Mouse (Mus musculus) ES-CJ7 (cell line): Measurements from ENCODE around the gene Tiam2.

Experiments used
- DNase-seq: peaks from one replicate; pipeline ENCODE4 v3.0.0; 2011; ENCODE audit warnings: low read depth, low spot score

Tiam2 gene

DNA sequence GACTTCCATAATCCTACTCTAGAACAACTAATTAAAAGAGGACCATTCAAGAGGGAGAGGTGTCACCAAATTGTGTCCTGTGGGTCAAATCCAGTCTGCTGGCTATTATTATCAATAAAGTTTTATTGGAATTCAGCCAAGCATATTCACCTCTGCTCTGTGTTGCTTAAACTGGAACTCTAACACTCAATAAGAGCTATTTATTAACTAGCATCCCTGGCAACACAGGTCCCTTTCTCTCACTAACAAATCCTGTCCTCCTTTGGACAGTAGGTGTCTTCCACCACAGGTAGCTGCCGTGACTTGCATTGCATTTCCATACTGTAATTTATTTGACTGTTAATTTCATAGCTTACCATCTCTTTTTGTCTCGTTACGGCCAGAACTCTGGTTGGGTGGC lies 169.7 kb downstream of the Tiam2 start:
- DNase-seq = no peak

DNA sequence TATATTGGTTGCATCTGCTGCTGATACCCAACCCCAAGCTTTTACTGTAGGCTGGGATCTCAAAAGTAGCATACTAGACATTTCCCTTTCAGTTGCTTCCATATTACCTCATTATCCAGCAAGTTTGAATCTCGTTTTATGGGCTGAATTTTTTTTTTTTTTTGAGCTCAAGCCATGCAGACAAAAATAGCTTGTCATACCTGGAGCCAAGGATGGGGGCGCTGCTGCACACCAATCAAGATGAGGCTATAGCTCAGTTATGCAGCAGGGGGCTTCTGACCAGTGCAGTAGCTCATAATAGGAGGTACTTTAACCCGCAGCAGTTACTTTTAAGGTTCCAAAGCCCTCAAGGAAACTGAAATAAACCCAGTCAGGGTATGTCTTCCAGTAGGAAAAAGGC lies 171.7 kb downstream of the Tiam2 start:
- DNase-seq = peak; percentile 77

DNA sequence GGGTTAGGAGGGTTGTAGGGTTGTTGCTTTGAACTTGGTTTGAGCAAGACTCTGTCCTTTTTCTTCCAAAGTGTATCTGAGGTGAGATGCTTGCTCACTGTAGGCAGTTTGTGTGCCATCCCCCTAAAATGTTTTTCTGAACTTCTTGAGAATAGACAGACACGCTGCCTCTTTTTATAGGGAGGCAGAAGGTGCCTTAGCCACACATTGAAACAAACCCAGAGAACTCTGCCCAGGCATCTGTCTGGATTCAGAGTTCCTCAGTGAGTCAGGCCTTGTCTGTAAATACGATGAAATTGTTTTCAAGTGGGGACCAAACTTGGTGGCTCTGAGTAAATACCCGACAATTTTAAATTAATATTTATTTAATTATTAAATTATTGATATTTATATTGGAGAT lies 172.2 kb downstream of the Tiam2 start:
- DNase-seq = no peak

DNA sequence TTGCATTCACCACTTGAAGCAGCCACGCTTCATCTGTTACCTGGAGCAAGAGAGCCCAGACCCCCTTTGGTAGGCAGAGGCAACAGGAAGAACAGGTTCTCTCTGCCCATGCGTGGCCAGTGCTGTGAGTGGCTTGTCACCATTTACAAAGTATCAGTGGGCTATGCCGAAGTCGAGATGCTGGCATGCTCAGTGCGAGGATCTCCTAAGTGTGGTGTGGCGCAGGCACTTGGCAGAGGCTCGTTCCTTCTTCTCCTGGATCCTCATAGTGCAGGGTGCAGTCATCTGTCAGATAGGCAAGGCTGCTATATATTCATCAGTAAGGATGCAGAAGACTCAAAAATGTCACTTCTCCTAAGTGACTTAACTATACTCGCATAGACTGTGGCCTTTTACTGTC lies 173.1 kb downstream of the Tiam2 start:
- DNase-seq = no peak

DNA sequence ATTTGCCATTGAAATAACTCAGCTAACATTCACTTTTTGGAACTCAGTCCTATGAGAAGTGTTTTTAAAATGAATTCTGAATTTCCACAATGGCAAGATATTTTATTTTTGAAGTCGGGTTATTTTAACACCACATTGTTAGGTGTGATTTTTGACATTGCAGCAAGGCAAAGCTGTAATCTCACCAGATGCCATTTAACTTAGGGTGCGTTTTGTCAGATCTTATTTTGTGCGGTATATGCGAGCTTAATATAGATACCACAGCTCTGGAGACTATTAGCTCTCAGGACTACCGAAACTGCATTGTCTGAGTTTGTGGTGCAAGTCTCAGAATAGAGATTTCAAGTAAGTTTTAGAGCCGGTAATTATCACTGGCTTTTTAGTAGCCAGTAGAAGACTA lies 173.7 kb downstream of the Tiam2 start:
- DNase-seq = no peak

DNA sequence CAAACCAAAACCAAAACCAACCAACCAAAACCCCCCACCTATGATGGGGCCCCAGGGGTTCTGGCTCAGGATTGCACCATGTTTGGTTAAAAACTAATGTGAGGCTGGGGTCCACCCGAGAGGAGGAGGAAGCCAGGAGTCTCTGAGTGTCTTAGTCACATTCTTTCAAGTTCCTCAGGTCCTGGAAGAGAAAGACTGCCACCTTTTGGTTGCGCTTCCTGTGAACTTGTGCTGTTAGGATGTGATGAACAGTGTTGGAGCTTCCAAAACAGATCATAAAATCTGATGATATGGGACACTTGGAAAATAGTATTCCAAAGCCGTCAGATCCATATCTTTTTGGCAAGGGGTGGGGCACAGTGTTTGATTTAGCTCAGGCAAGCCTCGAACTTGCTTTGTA lies 174.6 kb downstream of the Tiam2 start:
- peak; percentile 11 for DNase-seq

DNA sequence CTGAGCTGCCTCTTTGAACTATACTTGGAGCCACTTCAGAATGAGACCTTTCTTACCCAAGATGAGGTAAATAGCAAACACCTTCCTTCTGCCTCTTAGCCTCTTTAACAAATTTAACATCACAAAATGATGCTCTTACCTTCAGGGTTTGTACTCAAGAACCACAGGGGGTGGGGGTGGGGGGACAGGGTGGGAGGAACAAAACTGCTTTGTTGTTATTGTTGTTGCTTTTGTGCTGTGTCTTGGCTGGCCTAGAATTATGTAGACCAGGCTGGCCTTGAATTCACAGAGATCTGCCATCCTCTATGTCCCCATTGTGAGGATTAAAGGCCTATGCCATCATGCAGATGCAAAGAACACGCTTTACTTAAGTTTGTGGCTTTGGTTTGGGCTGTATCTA lies 179.3 kb downstream of the Tiam2 start:
- DNase-seq = peak; percentile 46

DNA sequence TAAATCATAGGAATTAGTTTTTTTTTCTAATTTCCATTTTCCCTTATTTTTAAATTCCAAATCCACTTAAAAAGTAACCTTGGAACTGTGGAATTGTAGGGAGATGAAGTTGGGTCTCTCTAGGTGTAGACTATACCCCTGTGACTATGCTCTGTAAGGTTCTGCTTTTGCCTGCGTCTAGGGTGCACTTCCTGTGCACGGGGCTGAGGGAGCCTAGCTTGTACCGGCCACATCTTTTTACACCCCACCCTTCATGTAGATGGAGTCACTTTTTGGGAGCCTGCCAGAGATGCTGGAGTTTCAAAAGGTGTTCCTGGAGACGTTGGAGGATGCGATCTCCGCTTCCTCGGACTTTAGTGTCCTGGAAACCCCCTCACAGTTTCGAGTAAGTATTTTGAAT lies 180.1 kb downstream of the Tiam2 start:
- DNase-seq = no peak

DNA sequence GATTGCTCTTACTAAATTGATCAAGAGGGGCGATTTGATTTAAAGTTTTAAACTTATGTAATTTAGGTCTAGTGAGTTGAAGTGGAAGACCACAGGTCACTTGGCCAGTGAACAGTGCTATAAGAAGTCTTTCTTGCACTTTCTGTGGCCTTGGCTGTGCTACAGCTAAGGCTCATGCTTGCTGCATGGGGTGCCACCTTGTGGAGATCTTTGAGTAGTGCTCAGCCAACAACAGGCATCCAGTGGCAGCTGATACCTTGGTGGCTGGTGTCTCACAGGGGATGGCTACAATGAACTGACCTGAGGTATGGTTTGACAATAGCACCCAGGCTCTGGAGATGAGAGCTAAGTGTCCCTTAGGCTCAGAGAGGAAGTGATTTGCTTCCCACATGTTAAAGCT lies 183.5 kb downstream of the Tiam2 start:
- peak; percentile 68 for DNase-seq

DNA sequence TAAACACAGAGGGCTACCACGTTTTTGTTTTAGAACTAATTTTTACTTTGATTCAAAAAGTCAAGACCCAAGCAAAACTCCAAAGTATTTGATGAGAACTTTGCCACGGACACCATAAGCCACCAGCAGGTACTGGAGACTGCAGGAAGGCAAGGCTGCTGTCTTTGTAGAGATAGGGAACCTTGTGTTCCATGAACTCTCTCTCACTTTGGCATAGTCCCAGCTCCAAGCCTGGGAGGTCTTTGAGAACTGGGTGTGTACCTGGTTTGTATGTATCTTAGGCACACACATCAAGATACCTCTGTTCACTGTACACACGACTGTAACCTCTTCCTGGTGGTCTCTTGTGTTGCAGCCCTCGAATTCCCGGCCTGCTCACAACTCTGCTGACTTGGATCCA lies 187.9 kb downstream of the Tiam2 start:
- DNase-seq = no peak

DNA sequence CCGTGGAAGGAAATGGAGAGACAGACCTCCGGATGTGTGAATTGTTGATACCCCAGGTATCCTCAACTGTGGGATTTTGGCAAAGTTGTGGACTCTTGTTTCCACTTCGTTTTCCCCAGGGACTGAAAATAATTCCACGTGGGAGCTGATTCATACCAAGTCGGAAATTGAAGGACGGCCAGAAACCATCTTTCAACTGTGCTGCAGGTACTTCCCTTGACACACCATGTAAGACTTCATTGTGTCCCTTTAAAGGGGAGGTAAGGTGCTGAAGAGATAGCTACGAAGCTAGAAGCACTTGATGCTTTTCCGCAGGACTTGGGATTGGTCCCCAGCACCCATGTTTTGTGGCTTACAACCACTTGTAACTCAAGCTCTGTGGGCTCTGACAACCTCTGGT lies 189.5 kb downstream of the Tiam2 start:
- no peak for DNase-seq

DNA sequence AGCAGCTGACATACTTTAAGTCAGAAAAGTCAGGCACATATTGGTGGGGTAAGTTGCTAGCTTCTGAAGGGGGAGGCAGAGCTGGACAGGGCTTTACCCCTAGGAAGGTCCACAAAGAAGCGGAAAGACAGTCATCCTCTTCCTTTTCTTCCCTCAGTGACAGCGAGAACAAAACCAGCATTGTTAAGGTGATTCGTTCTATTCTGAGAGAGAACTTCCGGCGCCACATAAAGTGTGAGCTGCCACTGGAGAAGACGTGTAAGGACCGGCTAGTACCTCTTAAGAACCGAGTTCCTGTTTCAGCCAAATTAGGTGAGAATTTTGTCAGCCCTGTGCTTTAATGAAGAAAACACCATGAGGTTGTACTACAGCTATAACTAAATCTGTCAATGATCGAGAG lies 190.0 kb downstream of the Tiam2 start:
- peak; percentile 68 for DNase-seq

DNA sequence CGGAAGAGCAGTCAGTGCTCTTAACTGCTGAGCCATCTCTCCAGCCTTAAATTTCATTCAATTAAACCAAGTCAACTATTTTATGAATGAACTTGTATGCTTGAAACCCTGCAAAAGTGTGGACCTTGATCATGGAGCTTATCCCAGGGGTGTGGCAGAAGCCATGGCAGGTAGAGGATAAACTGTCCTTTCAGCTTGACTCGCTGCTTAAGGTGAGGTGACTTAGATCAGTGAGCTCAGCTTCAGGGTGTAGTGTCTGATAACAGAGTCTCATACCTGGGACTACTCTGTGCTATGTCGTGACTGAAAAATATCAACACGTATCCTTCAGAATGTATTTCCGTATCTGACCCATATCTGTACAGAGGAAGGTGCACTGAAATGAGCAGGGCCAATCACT lies 194.0 kb downstream of the Tiam2 start:
- no peak for DNase-seq

DNA sequence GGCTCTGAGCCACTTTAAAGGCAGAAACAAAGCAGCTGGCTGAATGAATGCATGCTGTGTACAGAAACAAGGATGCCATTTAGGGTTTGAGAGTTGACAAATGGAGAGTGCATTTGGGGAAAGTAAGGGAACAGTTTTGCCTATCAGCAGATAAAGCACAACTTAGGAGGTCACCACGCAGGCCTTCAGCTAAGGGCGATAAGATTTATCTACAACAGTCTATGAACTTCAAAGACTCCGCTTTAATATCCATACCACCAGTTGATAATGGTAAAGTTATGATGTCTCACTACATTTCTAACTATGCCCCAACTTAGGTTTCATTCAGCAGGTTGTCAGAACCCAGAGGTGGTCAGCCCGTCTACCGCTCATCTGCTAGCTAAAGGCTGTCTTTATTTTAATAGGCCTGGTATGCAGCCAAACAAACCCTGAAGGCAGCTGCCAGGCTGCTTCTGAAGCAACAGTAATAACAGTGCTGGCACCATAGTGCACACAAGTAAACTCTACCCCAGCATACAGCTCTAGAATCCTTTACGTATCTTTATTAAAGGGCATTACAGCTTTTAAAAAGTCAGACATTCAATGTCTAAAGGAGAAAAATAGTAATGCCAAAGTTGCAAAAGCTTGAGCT lies 201.6 kb downstream of the Tiam2 start:
- DNase-seq = no peak

DNA sequence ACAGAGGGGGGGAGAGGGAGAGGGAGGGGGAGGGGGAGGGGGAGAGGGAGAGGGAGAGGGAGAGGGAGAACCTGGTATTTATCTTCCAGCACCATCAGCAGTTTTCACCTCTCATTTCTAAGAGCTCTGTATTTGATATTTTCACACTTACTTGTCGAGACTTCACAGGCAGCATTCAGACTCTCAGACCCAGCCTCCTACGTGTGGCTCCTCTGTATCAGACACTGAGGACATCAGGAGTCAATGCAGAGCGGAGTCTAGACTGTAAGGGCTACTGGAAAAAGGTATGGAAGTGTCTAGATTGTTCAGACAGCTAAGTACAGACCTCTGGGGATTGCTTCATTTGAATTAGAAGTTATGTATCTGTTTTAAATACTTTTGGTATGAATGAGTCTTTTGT lies 203.2 kb downstream of the Tiam2 start:
- DNase-seq = no peak

DNA sequence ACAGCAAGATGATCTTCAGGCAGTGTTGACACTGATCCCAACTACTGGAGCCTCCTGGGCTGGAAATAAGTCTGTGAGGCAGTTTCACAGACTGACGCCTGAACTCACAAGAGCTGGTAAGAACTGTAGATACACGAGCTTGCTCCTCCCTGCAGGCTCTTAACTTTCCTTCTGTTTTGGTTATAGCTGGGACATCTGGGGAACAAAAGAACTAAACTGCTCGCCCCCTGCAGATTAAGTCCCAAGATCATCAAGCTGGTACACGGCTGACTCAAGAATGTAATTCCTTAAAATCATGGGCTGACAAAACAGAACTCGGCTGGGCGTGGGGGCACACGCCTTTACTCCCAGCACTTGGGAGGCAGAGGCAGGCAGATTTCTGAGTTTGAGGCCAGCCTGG lies 204.2 kb downstream of the Tiam2 start:
- peak; percentile 47 for DNase-seq

DNA sequence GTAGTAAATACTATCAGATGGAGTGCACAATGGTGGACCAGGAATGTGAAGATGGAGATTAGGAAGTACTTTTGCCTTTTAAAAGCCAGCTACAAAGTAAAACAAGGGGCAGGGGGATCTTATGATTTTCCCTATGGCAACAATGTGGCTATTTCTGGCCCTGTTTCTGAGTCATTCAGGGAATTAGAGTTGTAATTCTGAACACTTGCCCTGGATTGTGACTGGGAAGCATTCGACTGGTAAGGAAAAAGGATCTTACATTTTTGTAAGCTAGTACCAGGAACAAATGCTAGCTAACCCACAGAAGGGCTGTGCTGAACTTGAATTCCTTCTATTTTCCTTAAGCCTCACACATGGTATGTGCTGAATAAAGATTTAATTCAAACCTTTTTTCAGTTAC lies 205.3 kb downstream of the Tiam2 start:
- DNase-seq = no peak

DNA sequence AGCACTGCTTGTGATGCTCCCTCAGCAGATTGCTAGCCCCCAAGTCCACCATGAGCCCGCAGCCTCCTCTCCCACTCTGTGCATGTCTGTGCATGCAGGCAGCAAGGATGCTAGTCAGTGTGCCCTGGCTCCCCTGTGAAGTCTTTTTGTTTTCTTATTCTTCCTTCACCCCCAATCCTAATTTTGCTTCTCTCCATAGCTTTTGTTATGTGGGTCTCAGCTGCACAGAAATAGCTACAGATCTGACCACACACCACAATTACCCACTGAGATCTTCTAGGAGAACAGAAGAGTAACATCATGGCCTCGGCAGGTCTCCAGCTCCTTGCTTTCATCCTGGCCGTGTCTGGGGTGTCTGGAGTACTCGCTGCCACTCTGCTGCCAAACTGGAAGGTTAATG lies 205.9 kb downstream of the Tiam2 start, which contains the start of gene Cldn20:
TSS of gene Cldn20 (plus strand) at position 301 of the 400 bp plus-strand sequence.
- no peak for DNase-seq

DNA sequence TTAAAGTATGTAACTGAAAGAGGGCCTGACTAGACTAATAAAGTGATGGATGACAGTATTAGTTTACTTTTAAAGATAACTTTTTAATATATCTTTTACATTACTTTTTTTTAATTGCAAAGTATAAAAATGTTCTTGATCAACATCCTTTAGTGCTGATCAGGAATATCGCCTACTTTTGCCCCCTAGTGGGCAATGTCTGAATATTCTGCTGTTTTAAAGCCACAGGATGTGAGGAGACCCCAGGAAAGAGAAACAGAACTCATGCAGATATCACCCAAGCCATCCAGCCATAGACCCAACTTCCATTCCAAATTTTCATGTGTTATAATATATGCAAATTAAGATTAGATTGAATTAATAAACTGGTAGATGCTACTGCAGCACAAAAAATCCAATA lies 207.1 kb downstream of the Tiam2 start:
- DNase-seq = peak; percentile 44

DNA sequence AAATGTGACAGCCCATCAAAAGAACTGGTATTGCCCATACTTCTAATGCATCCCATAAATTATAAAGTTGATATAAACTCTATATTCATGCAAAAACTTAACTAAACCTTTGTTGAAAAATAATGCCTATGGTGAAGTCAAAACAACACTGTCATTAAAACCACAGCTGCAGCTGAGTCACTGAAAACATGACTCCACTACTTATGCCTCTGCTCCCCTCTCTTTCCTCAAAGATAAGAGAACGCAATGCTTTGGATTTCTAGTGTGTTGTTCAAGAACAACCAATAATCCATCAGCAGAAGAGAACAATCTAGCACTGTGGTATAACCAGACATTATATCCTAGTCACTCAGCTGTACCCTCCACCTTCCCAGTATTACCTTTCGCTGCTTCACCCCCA lies 213.9 kb downstream of the Tiam2 start:
- no peak for DNase-seq

DNA sequence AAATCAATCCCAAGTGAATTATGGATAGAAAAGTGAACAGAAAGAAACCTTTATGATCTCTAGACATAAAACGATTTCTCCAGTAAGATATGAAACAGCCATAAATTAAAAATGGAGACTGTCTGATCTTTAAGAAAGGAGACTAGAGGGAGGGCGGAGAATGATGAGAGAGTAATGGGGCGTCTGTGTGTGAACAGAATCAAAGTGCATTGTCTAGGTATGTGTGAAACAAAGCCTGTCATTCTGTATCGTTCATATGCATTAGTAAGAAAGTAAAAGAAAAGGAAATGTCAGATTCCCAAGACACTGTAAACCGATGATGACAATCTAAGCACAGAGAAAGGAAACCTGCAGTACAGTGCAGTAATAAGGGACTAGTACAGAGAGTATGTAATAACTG lies 214.7 kb downstream of the Tiam2 start:
- no peak for DNase-seq

DNA sequence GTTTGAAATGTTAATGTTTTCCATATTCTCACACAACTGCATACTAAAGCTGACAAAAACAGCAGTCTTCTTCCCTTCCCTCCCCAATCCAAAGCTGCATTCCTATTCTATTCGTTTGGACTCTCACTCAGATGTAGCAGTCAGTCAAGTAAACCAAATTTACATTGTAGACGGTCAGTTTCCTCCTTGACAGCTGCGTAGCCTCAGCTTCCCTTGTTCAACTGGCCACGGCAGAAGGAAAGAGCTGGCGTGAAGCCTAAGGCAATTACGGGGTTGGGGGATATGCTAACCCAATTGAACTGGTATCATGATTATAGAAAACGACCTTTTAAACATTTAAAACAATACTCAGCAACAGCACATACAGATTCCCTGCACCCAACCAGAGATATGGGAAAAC lies 221.4 kb downstream of the Tiam2 start:
- no peak for DNase-seq

DNA sequence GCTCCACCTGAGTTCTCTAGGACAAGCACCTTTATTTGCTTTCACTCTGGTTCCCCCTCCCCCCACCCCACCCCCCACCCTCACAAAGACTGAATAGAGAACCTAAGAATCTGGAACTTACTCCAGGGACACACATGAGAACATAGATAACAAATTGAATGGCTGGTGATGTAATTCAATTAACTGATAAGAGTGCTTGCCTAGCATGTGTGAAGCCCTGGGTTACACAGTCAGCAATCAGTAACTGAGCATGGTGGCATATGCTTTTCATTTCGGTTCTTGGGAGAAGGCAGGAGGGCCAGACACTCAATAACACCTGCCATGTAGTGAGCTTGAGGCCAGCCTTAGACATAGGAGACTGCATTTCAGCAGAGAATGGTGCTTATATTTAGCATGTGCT lies 229.9 kb downstream of the Tiam2 start:
- DNase-seq = no peak
